Mouse (Mus musculus) liver, postnatal 0 days (tissue): ENCODE results near the gene Agbl5. TPM values are rescaled to one million over a fixed set of nuclear protein-coding genes. Genes with fewer than 3 reads are reported as not detected.

Experiments used
- ATAC-seq: fragments of 200-750 bp; cut with Nextera tagmentation; 2 replicates; pipeline ENCODE4 v1.8.0; 2017; ENCODE audit warnings: mild to moderate bottlenecking, moderate library complexity
- DNase-seq: peaks from one replicate; pipeline ENCODE4 v3.0.0-alpha.2; 2016
- H3K27ac ChIP-seq: fragments of 300-500 bp; sonication (generic); 2 replicates; pipeline ENCODE4 v1.5.1; 2014; ENCODE audit warnings: antibody characterized with exemption, moderate library complexity, mild to moderate bottlenecking, low read depth
- H3K27me3 ChIP-seq: fragments of 300-500 bp; sonication (generic); 2 replicates; pipeline ENCODE4 v1.6.1; 2014; ENCODE audit warnings: low read length, control low read depth, mixed read lengths; ENCODE audit not compliant: insufficient read depth
- H3K36me3 ChIP-seq: fragments of 300-500 bp; sonication (generic); replicated peaks from 2 replicates; pipeline ENCODE4 v1.6.1; 2014; ENCODE audit warnings: mild to moderate bottlenecking, control low read depth, low read length, moderate library complexity, mixed read lengths; ENCODE audit not compliant: insufficient read depth
- H3K4me1 ChIP-seq: fragments of 300-500 bp; sonication (generic); 2 replicates; pipeline ENCODE4 v1.6.1; 2014; ENCODE audit warnings: antibody characterized with exemption, mild to moderate bottlenecking, control low read depth; ENCODE audit not compliant: insufficient read depth
- H3K4me2 ChIP-seq: fragments of 300-500 bp; sonication (generic); 2 replicates; pipeline ENCODE4 v1.6.1; 2014; ENCODE audit warnings: low read depth, mild to moderate bottlenecking, low read length, moderate library complexity, mixed read lengths
- H3K4me3 ChIP-seq: fragments of 300-500 bp; sonication (generic); 2 replicates; pipeline ENCODE4 v1.5.1; 2014; ENCODE audit warnings: low read depth, low read length
- H3K9ac ChIP-seq: fragments of 300-500 bp; sonication (generic); replicated peaks from 2 replicates; pipeline ENCODE4 v1.6.1; 2014; ENCODE audit warnings: mild to moderate bottlenecking, moderate library complexity
- H3K9me3 ChIP-seq: fragments of 300-500 bp; sonication (generic); 2 replicates; pipeline ENCODE4 v1.6.1; 2016; ENCODE audit warnings: mild to moderate bottlenecking, control low read depth, low read length, mixed read lengths
- CTCF ChIP-seq: sonication (generic); IDR thresholded peaks from 2 replicates; pipeline ENCODE4 v1.5.1; 2016; ENCODE audit warnings: antibody characterized with exemption, low read depth
- EP300 ChIP-seq: IDR thresholded peaks from 2 replicates; pipeline ENCODE4 v1.6.1; 2016; ENCODE audit warnings: antibody characterized with exemption, low read depth, mild to moderate bottlenecking
- WGBS: fragments of 180-500 bp; shearing (Covaris S2); extraction: QIAGEN DNeasy Blood & Tissue Kit; methylation state at CpG from one replicate; pipeline ENCODE4 v1.1.7; 2014; ENCODE audit not compliant: insufficient replicate concordance; 5-methylcytosine and 5-hydroxymethylcytosine counted together
- polyA plus RNA-seq: library from polyadenylated mRNA; unstranded; fragments of >200 nt; fragmentation: Nextera tagmentation; extraction: Ambion mirVana; gene quantifications from 2 replicates; pipeline ENCODE4 v1.2.1, GENCODE M21; 2015

The Agbl5 gene
- polyA plus RNA-seq, 1 experiment from 2014 or later: 3.2 TPM

DNA sequence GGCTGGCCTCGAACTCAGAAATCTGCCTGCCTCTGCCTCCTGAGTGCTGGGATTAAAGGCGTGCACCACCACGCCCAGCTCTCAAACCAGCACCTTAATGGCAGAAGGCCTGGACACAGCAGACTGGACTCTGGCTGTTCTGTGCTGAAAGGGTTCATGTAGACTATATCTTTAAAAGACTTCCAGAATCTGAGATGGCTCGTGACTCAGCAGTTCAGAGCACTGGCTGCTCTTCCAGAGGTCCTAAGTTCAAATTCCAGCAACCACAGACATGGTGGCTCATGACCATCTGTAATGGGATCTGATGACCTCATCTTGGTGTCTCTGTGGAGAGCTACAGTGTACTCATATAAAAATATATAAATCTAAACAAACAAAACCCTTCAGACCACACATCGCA is 13.4 kb downstream of the Agbl5 start:
- peaks cover 46% of the 10 kb centered on the region for H3K36me3 ChIP-seq
- no peak overlapping the region for H3K4me2 ChIP-seq
- no peak overlapping the region for H3K27ac ChIP-seq
- ATAC-seq: no peak
- DNase-seq: no peak
- WGBS: 83% methylated on average over 5 of the region's 5 CpGs
- H3K27me3 ChIP-seq: no peaks in the 10 kb centered on the region
- no peak for TF ChIP-seq EP300
- no peak overlapping the region for H3K9ac ChIP-seq
- no peak overlapping the region for H3K4me3 ChIP-seq
- no peaks in the 10 kb centered on the region for H3K9me3 ChIP-seq
- peaks cover 21% of the 10 kb centered on the region for H3K4me1 ChIP-seq

- Histone ChIP-seq H3K27me3 (no peaks in the 10 kb centered on the region), H3K9me3 (no peaks in the 10 kb centered on the region), H3K4me2 (peak within 1 kb of the TSS; percentile 99), H3K9ac (peak within 1 kb of the TSS; percentile 75), H3K4me1 (peaks cover 62% of the 10 kb centered on the region), H3K27ac (peak within 1 kb of the TSS; percentile 93), H3K4me3 (peak within 1 kb of the TSS; percentile 66), H3K36me3 (peaks cover 31% of the 10 kb centered on the region)
- ATAC-seq (peak; percentile 96), DNase-seq (peak; percentile 98)
- WGBS: under 1% methylated on average over 58 of the region's 58 CpGs
- TF ChIP-seq EP300: peak; percentile 30; the same call in 1 of the 2 replicates
- TF ChIP-seq CTCF: no peak
These were observed 19.0 kb downstream of the Agbl5 start, which contains the start of gene Ost4 for GRCm38 (mm10) chr5:30907413-30908059. Ost4 (minus strand) TSS chr5:30907788.

DNA sequence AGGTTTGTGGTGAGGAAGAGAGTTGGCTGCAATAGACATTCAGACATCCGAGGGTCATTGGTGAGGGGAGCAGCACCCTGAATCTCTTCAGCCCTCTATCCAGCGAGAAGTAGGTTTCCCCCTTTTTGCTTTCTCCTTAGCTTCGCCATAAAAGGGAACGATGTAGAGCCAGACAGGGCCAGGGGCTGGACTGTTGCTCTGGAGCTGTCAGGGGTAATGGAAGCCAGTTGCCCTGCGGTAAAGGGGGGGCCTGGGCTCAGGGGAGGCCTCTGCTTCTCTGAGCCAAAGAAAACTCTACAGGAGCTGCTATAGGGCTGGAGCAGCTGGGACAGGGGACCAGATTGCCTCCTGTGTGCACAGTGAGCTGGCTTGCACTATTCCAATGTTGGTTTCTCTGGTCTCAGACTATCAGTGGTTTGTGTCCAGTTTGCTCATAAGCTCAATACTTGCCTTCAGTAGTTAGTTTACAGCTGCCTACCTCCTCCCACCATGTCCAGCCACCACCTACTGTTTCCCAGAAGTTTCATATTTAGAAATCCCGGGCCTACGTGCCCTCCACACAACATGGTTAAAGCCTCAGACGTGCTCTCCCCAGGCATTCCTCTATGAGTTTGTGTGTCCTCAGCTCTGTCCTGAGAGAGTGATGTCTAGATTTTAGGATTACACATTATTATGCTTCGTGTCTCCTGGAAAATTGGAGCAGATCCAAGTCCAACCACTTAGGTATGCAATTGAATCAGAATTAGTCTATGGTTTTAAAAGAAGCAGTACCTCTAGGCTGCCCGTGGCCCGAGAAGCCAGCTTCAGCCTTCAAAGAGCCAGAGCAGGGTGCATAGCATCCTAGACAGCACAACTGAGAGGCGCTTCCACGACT is 20.2 kb downstream of the Agbl5 start:
- DNase-seq: no peak
- no peak for TF ChIP-seq EP300
- TF ChIP-seq CTCF: no peak
- ATAC-seq: no peak
- Histone ChIP-seq H3K4me2 (peak overlapping the region; percentile 99), H3K36me3 (peaks cover 24% of the 10 kb centered on the region), H3K9me3 (no peaks in the 10 kb centered on the region), H3K27me3 (no peaks in the 10 kb centered on the region), H3K27ac (peak overlapping the region; percentile 93), H3K4me1 (peaks cover 73% of the 10 kb centered on the region), H3K4me3 (peak overlapping the region; percentile 66), H3K9ac (peak overlapping the region; percentile 75)
- WGBS: 41% methylated on average over 13 of the region's 13 CpGs

DNA sequence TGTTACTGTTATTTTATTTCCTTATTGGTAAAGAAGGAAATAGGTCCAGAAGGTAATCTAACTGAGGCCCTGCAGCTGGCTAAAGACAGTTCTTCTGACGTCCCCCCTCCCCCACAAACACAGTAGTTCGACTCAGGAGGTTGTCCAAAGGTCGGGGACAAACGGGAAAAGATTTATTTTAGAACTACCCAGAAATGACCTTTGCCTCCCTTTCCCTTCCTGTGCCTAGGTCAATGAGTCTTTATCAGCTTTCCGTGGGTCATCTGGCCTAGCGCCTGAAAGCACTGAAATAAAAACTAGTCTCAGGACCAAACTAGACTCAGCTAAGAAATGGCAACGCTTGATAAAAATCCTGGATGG is 20.8 kb downstream of the Agbl5 start:
- TF ChIP-seq EP300: peak; percentile 85
- no peak for TF ChIP-seq CTCF
- H3K27me3 ChIP-seq: no peaks in the 10 kb centered on the region
- no peak overlapping the region for H3K9ac ChIP-seq
- 33% methylated on average over 7 of the region's 7 CpGs for WGBS
- no peaks in the 10 kb centered on the region for H3K9me3 ChIP-seq
- H3K4me2 ChIP-seq: peak overlapping the region; percentile 99
- no peak for ATAC-seq
- no peak overlapping the region for H3K4me3 ChIP-seq
- H3K36me3 ChIP-seq: peaks cover 18% of the 10 kb centered on the region
- H3K27ac ChIP-seq: peak overlapping the region; percentile 93
- peaks cover 79% of the 10 kb centered on the region for H3K4me1 ChIP-seq
- peak; percentile 48 for DNase-seq

DNA sequence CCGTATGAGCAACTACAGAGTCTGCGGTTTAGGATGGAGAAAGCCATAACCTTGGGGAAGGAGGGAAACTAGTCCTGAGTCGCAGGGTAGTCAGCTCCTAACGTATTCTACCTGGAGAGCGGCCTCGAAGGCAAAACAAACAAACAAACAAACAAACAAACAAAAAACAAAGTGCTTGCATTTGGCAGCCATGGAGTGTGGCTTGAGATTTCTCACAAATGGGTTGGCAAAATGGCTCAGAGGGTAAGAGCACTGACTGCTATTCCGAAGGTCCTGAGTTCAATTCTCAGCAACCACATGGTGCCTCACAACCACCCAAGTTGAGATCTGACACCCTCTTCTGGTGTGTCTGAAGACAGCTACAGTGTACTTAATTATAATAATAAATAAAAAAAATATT is 21.4 kb downstream of the Agbl5 start:
- Histone ChIP-seq H3K27me3 (no peaks in the 10 kb centered on the region), H3K36me3 (peaks cover 12% of the 10 kb centered on the region), H3K27ac (peak overlapping the region; percentile 93), H3K4me2 (peak overlapping the region; percentile 99), H3K4me1 (peaks cover 85% of the 10 kb centered on the region), H3K4me3 (no peak overlapping the region), H3K9ac (no peak overlapping the region), H3K9me3 (no peaks in the 10 kb centered on the region)
- TF ChIP-seq EP300 (no peak), CTCF (no peak)
- DNase-seq (no peak), ATAC-seq (no peak)
- 79% methylated on average over 7 of the region's 7 CpGs for WGBS

DNA sequence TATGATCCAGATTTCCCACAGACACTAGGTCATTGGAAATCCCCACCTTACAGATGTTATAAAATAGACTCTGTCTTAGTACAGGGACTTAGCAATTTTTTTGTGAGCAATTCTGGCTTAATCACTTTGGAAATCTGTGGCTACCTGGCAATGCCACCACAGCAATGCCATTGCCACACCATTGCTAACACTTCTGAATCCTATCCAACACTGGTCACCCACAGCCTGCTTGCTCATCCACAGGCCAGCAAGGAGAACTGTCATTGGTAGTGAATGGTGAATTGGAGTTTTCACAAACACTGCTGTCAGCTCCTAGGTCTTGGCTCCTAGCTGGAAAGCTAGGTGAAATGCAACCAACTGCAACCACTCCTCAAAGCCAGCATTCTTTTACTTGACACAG is 22.0 kb downstream of the Agbl5 start:
- DNase-seq: no peak
- Histone ChIP-seq H3K27ac (peak overlapping the region; percentile 93), H3K9me3 (no peaks in the 10 kb centered on the region), H3K4me1 (peaks cover 86% of the 10 kb centered on the region), H3K4me2 (no peak overlapping the region), H3K36me3 (peaks cover 6% of the 10 kb centered on the region), H3K9ac (no peak overlapping the region), H3K4me3 (no peak overlapping the region), H3K27me3 (no peaks in the 10 kb centered on the region)
- TF ChIP-seq CTCF (no peak), EP300 (no peak)
- no peak for ATAC-seq
